Mouse (Mus musculus) testis, adult 2 months (tissue): ENCODE measurements around the gene Kazn.

Experiments
- CTCF ChIP-seq: fragments of 200-500 bp; IDR thresholded peaks from 2 replicates; pipeline ENCODE4 v1.5.1; 2012; ENCODE audit warnings: low read depth, mild to moderate bottlenecking, inconsistent platforms, low read length, moderate library complexity; ENCODE audit not compliant: control insufficient read depth, insufficient read depth, insufficient replicate concordance
- POLR2A ChIP-seq: fragments of 200-500 bp; IDR thresholded peaks from 2 replicates; pipeline ENCODE4 v1.6.1; 2012; ENCODE audit warnings: low read depth, mild to moderate bottlenecking, inconsistent platforms, low read length, moderate library complexity; ENCODE audit not compliant: control insufficient read depth

DNA sequence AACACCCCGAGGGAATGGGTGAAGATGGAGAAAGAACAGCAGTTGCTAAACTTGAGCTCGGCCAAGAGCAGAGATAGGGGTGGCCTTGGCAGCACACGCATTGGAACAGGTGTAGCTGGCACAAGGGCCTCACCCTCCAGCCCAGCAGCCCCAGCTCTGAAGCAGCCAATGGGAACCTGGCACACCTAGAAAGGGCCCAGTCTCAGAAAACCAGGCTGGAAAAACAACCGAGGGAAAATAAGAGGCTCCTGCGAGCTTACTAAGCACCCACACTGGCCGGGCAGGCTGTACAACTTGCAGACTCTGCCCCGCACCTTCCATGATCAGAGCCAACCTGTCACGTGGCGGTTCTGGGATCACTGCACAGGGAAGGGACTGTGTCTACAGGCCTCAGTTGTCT lies 26.8 kb downstream of the Kazn start:
- TF ChIP-seq POLR2A (no peak), CTCF (no peak)
